Mouse (Mus musculus) embryo, embryonic 9.5 days (tissue): ENCODE measurements at regions not wholly inside any gene's neighbourhood (a gene's known extent, or its start where the extent isn't known, plus 50 kb on each side); places are given as distances from the start of the nearest gene placed in this dataset.

ENCODE experiments used
- DNase-seq: peaks from one replicate; pipeline ENCODE4 v3.0.0-alpha.2; 2017; ENCODE audit errors: extremely low spot score

DNA sequence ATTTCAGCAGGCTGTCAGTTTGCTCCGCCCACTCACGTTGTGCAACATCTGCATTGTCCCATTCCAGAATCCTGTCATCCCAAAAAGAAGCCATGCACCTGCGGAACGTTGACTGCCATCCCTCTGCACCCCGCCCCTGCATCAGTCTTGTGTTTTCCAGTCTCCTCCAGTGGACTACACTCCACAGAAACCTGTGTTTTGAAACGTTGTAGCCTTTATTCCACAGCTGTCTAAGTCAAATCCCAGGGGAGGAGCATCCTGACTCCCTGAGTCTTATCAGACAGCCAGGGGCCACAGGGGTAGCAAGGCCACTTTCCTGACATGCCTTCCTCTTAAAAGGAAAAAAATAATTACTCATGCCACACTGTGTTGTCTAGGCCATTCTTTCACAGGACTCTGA, 251.5 kb upstream of the Dio3 start:
- DNase-seq: no peak

DNA sequence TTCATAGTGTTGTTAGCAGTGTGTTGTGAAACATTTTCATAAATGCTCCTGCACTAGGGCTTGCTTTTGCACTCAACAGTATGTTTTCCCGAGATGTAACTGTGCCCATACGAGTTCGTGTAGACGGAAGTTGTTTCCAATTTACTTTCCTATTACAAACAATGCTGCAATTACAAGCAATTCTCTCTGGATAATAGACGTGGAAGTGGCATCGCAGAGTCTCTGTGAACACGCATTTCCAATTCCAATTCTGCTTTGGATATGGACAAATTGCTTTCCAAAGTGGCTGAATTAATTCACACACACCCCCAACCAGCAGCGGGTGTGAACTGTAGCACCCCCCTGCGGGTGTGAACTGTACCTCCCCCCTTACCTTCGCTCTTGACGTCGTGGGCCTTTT, 250.9 kb upstream of the Dio3 start:
- DNase-seq: no peak

DNA sequence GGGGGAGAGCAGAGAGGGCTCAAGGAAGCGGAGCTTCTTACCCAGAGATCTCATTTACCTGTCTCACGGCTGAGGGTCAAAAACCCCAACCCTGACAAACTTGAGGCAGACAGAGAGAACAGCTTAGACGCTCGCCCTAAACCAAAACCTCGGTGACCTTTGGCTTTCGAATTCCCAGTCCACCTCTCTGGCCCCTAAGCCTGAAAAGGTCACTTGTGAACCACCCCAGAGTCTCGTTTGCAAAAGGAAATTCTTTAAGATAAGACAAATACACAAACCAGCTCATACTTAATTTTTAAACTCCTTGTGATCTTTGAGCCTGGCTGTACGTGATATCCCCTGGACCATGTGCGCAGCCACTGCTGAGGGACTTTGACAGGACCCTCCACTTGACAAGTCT, 250.2 kb upstream of the Dio3 start:
- DNase-seq: no peak

DNA sequence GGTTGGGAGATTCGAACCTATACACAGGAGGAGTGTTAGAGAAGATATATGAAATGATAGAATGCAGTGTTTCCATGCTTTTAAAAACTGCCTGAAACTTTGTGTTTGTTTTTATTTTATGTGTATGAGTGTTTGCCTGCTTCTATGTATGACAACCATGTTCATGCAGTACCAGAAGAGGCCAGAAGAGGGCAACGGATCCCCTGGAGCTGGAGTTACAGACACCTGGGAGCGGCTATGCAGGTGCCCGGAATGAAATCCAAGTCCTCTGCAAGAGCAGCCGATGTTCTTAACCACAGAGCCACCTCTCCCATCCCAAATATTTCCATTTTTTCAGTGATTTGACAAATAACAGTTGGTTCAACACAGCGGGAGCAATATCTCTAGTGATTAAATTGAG, 247.5 kb upstream of the Dio3 start:
- peak; percentile 39 for DNase-seq

DNA sequence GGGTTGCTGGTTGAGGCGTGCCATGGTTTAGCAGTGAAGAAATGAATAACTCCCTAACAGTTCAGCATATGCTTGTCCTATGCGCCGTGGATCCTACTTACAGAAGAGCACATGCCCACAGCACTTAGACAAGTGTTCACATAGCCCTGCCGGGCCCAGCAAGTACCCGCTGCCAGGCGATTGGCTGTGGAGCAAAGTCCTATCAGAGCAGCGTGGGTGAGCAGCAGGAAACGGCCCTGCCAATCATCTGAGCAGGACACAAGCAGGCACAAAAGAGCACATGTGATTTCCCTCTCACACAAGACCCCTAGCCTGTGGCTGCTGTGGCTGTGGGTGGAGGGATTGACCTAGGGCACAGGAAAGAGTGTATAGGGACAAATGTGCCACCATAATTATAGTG, 243.7 kb upstream of the Dio3 start:
- no peak for DNase-seq

DNA sequence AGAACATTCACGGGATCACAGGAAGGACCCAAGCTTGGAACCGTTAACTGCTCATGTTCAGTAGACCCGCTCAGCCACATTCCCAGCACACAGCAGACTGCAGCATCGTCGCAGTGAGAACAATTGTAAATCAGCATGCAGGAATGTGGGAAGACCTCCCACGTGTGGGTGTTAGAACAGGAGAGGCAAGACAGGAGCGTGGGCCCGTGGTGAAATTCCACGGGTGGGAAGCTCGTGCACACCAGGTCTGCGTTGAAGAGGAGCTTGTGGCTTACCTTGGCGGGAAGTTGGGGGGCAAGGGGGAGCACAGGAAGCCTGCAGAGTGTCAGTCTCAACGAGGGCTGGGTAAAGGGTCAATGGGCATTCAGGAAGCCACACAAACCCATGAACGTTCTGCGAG, 238.2 kb upstream of the Dio3 start:
- no peak for DNase-seq

DNA sequence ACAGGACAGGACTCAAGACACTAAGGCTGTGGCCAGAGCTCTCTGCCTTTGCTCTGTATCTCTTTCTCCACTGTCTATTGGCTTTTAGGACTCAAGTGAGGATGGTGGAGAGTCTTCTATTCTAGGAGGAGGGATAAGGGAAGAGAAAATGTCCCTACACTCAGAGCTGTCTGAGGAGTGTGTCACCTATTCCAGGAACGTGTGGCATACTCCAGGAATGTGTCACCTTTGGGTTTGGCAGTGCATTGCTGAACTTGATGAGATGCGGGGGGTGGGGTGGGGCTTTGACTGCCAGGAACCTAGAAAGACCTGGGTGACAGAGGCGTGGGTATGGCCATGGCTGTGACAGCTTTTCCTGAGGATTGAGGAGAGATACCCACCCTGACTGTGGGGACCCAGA, 237.1 kb upstream of the Dio3 start:
- DNase-seq: no peak

DNA sequence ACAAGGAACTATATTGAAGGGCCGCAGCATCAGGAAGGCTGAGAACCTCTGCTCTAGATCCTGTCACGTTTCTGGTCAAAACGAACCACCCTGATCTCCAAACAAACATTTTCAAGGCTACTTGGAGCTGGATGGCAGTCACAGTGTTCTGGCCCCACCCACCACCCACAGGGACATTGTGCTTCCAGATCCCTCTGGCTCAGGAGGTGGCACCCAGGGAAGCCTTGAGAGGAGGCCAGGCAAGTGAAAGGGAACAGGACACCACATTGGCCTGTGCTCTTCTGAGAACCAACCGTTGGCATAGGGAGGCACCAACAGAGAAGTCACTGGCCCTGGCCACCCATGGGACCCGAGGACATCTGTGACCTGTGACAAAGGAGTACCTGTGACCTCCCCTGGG, 234.6 kb upstream of the Dio3 start:
- no peak for DNase-seq

DNA sequence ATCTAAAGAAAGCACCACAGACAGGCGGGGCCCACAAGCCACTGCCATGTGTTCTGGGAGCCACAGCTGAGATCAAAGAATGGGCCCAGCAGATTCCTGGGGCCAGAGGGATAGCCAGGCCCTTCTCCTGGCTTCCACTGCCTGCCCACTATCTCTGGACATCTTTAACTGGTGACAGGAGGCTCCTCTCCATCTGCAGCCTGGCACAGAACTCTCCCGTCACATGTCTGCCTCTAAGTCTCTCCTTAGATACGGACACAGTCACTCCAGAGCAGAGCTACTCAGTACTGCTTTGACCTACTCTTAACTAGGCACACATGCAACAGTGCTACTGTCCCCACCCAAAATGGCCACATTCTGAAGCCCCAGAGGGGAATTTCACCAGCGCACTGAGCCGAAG, 234.1 kb upstream of the Dio3 start:
- DNase-seq: no peak

DNA sequence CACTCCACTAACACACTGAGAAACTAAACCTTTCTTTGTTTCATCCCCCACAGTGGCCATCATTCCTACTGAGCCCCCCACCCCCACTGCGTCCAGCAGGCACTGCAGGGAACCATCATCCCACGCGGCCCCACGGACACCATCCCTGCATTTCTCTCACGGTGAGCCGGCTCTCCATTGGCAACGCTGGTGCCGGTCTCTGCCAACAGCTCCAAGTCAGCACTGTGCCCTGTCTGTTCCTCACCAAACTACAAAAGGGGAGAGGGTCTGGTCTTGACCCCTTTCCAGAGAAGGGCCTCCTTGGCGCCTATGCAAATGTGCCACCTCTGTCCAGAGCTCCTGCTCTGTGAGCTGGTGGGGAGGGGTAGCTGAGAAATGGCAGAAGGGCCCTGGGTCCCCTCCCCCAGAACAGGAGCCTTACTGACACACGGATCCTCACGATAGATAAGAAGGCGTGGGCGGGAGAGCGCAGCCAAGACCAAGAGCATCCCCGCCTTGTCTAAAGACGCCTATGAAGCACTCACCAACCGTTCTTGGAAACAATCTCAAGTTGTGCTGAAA, 233.0 kb upstream of the Dio3 start:
- no peak for DNase-seq

DNA sequence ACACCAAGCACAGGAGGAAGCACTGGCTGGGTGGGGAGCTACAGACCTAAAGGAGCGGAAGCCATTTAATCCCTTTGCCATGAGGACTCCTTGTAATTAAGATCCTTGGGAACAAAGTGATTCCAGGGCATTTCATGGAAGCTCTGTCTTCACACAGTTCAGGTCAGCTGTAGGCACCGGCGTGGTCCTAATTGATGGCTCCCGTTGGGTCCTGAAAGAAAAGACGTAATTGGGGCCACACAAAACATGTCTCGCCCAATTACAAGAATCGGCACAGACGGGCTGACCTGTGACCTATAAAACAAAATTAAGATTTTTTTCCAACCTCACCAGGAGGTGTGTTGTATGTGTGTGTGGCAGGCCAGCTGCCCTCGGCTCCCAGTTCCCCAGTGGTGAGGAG, 232.3 kb upstream of the Dio3 start:
- no peak for DNase-seq

DNA sequence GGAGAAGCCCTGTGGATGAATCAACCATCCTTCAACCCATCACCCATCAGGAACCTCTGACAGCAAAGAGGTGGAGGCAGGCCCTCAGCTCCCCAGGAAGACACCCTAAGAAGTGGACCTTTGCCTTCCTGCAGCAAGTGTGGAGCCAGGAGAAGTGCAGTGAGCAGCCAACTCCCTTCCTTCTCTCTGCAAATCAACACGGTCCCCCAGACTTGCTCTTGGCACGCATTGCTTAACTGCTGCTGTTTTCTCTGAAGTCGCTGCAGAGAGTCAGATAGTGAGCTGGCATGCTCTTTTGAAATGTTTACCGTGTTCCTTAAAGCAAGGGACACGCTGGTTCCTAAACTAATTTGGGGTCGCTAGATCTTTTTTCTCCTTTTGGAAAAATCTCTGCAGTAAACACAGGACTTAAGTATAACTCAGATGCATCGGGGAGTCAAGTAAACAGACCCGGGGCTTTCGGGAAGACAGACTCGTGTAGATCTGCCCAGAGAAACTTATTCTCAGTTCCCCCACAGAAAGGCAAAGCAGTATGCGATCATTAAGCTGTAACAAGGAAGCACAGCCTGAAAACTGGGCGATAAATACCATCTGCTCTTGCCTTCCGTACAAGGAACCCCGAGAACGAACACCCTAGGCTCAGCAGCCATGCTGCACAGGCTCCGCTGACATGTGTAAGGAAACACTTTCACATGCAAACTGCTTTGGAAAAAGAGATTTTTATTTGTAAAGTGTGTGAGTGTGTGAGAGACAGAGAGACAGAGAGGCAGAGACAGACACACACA, 231.2 kb upstream of the Dio3 start:
- no peak for DNase-seq

DNA sequence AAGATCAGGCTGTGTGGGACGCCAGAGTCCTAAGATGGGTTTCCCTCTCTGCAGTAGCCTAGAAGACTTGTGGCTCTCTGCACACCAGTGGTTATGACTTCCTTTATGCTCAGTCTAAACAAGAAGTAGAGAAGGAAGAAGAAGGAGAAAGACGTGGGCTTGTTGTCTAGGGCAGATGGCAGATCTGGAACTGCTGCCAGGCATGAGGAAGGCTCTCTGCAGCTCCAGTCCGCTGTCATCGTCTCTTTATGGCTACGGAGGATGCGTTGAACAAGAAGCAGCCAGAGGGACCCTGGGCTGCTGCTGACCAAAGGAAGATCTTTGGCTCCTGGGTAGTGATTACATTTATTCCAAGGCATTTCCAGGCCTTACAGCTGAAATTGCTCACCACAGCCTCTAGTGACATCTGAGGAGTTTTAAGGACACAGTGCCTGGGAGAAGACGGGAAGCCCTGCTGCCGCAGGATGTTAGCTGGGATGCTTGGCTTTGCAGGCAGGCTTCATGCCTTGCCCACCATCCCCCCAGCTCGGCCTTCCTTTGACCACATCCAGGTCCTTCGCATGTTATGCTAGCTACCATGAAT, 229.6 kb upstream of the Dio3 start:
- DNase-seq: no peak

DNA sequence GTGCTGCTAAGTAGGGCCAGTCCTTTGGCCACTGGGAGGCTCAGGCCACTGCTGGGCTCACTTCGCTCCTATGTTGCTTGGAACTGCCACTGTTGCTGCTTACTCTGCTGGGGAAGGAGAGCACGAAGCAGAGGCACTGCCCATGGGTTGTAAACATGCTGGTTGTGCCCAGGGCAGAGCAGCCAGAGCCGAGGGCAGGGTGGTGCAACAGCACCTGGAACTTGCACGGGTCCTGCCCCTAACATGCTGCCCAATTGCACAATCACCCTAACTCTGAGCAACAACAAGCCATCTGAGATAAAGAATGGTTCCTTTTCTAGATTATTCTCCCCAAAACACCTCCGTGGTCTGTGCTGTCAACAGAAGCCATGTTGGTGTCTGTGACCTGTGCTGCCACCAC, 219.5 kb upstream of the Dio3 start:
- no peak for DNase-seq

DNA sequence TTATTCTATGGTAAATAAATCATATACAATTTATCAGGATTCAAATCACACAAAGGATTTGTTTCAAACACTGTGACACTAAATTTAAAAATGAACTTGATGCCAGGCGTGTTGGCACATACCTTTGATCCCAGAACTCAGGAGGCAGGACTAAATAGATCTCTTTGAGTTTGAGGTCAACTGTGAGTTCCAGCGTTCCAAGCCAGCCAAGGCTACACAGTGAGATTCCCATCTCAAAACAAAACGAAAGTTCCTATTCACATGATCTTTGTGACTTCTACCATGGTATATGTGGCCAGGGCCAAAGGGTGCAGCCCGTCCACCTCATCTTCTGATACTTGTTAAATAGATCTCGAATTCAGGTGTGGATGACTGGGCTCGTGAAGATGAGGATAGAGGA, 216.9 kb upstream of the Dio3 start:
- DNase-seq: no peak

DNA sequence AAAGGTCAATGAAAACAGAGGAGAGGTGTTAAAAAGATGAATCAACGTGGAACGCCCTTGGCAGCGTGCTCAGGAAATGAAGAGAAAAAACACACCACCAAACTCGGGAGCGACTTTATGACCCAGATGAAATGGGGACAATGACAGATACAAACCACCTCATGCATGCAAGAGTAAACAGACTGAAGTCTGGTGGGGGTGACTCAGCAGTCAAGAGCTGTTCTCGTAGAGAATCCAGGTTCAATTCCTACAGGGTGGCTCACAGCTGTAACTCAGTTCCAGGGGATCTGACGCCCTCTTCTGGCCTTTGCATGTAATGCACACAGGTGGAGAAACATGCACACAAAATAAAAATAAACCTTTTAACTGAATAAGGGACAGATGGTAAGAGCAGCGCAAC, 215.9 kb upstream of the Dio3 start:
- DNase-seq: no peak

DNA sequence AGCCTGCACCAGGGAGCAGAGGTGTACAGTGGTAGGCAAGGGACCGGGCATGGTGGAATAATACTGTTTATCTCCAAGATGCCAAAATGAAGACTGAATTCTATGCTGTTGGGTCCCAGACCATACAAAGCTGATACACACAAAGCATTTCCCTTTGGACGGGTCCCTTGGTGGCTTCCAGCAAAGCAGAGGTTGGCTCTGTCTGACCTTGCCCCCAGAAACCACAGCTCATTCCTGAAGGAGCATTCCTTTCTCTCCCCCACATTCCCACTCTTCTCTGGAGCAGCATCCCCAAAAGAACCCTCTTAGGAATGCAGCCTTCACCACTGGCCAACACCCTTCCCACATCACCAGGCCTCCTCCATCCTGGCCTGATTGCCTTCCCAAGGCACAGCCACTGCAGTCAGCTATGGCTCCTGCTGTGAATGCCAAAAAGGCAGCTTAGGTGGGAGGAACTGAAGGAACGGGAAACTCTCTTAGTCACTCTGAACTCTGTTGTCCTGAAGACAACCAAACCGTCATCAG, 212.4 kb upstream of the Dio3 start:
- DNase-seq: no peak

DNA sequence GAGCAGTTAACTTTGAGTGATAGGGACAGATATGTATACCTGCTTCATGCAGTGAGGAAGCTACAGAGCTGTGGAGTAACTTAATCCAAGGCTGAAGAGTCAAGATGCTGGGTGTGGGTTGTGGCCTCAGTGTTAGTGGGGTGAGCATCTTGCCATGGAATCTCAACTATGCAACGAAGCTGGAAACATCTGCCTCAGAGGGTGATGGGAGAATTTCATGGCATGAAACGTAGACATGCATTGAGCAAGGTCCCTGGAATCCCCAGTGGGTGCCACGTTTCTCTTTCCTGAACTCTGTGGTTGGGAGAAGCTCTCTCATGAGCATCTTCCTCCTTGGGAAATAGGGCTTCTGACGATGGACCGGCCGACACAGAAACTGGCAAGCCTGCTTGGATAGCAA, 208.4 kb upstream of the Dio3 start:
- DNase-seq: no peak

DNA sequence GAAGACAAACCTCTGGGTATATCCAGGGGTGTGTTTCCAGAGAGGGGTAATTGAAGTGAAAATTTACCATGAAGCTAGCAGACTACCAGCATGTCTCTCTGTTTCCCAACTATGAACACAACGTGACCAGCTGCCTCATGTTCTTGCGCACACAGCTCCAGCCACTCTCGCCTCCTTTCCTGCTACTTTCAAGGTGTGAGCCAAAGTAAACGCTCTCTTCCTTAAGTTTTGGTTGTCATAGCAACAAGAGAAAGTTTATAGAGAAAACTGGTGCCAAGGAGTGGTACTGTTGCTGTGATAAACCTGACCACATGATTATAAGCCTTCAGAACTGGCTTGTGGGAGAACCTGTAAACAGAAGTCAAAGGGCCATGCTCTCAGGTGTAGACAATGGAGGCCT, 207.0 kb upstream of the Dio3 start:
- no peak for DNase-seq

DNA sequence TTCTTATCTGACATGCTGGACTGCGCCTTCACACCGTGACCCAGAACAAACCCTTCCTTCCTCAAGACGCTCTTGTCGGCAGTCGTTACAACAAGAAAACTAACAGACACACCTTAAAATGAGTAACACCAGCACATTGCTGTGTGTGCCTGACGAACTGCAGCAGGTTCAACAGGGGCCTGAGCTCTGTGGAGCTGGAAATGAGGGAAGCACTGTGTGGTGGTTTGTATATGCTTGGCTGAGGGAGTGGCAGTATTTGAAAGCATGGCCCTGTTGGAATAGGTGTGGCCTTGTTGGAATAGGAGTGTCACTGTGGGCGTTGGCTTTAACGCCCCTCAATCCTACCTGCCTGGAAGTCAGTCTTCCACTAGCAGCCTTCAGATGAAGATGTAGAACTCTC, 203.9 kb upstream of the Dio3 start:
- DNase-seq: no peak

DNA sequence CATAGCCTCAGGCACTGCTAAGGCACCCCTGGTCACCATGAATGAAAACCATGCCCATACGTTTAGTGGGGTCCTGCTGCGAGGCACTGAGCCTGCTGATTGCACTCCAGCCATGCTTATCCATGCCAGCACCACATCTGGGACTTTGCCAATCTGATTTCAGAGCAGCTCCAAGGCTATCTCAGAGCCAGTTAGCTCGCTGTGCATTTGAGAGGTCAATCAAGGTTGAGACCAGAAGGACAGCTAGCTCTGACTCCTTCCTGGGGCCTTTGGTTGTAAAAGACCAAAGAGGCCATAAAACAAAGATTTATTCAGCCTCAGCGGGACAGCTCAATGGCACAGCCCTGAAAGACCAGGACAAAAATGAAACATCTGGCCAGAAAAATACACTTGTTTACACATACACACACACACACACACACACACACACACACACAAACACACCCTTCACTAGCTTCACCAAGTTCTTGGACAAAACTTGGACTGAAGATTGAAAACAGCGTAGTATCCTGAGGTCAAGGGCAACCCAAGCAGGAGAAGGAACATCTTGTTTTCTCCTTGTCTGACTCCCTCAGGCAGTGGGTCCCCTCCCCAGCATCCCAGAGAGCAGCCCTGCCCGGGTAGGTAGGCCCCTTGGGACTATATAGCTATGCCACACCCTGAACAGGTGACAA, 201.5 kb upstream of the Dio3 start:
- no peak for DNase-seq

DNA sequence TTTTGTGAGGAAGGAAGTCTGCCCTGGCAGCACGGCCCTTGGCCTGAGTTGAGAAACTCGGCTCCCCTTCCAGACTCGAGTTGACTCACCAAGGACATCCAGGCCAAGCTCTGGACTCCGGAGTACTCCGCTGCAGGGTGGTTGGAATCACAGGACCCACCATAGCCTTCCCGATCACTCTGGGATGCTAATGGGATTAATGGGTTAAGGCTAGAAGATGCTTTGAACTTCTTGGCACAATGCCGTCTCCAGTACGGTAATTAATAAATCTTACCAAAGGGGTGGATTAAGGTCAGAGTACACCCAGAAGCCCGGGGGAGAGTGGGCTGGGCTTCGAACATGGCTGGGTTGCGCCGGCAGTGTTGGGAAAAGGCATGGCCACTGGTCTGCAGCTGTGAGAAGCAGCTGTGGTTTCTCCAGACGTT, 200.8 kb upstream of the Dio3 start:
- no peak for DNase-seq
